Comparison of ENCODE assay signal across 14 mouse cellular contexts in genomic region chrX:106717160-106717559, GRCm38 (mm10).
DNase-seq lines count a peak whose midpoint lies in the region; ATAC-seq lines count a peak whose summit lies in the region.
"Had no signal": no experiment of that assay in that cellular context is flagged by ENCODE, and none has a peak within 500 bp of the region (broad histone marks: within the 10 kb centered on the region; RNA-seq: fewer than 3 reads in every experiment).

No protein-coding gene starts in this region.

- DNase-seq in adrenal gland, postnatal 10 days, result peak; percentile 1
- no peak for DNase-seq in adrenal gland, adult (ENCODE audit: inconsistent age in 2 of 2, low spot score in 1 of 2)
- peak; percentile 1 for DNase-seq in retina, embryonic 14.5 days (ENCODE audit: low spot score)
- DNase-seq in retina, postnatal 1 day, result no peak
- no peak for DNase-seq in cerebellum, adult 8-10 months
- DNase-seq in forebrain, embryonic 11.5 days (ENCODE audit: low spot score), result no peak
- no peak for DNase-seq in urinary bladder, postnatal 25 days (ENCODE audit: low spot score)
- DNase-seq: adrenal gland, adult 8-10 months; cerebellum, postnatal 36 days; thymus, postnatal 36 days had no signal

- H3K9ac ChIP-seq in kidney, embryonic 15.5 days, result no peak overlapping the region
- H3K9ac ChIP-seq in forebrain, embryonic 11.5 days (ENCODE audit: low read length), result no peak overlapping the region
- H3K9ac ChIP-seq: hindbrain, embryonic 15.5 days; limb, embryonic 12.5 days had no signal

- no peaks in the 10 kb centered on the region for H3K9me3 ChIP-seq in kidney, embryonic 15.5 days (replicated peaks)
- no peaks in the 10 kb centered on the region for H3K9me3 ChIP-seq in forebrain, embryonic 11.5 days (ENCODE audit: control insufficient read depth, low read length)
- H3K9me3 ChIP-seq: hindbrain, embryonic 15.5 days; limb, embryonic 12.5 days had no signal

- H3K27ac ChIP-seq in kidney, embryonic 15.5 days, result no peak overlapping the region
- H3K27ac ChIP-seq in forebrain, embryonic 11.5 days (ENCODE audit: low read depth, low read length), result no peak overlapping the region
- H3K27ac ChIP-seq: hindbrain, embryonic 15.5 days; limb, embryonic 12.5 days had no signal

- WGBS in kidney, embryonic 15.5 days, result 18% methylated on average over 2 of the region's 2 CpGs
- WGBS in forebrain, embryonic 11.5 days, result 56% methylated on average over 2 of the region's 2 CpGs

- no peak overlapping the region for H3K4me3 ChIP-seq in kidney, embryonic 15.5 days (replicated peaks)
- H3K4me3 ChIP-seq in forebrain, embryonic 11.5 days (ENCODE audit: low read depth, low read length), result no peak overlapping the region
- H3K4me3 ChIP-seq: hindbrain, embryonic 15.5 days; limb, embryonic 12.5 days had no signal

- peak; percentile 92 for ATAC-seq in kidney, embryonic 15.5 days (replicated peaks; ENCODE audit: low FRiP score)
- ATAC-seq in forebrain, embryonic 11.5 days (replicated peaks; ENCODE audit: low FRiP score), result no peak

- H3K36me3 ChIP-seq in kidney, embryonic 15.5 days, result no peaks in the 10 kb centered on the region
- H3K36me3 ChIP-seq in forebrain, embryonic 11.5 days (ENCODE audit: control insufficient read depth, insufficient read depth, low read length), result no peaks in the 10 kb centered on the region
- H3K36me3 ChIP-seq: hindbrain, embryonic 15.5 days; limb, embryonic 12.5 days had no signal

- H3K4me2 ChIP-seq in kidney, embryonic 15.5 days, result no peak overlapping the region
- H3K4me2 ChIP-seq in forebrain, embryonic 11.5 days (ENCODE audit: low read depth, low read length, severe bottlenecking), result no peak overlapping the region
- H3K4me2 ChIP-seq: hindbrain, embryonic 15.5 days; limb, embryonic 12.5 days; midbrain, embryonic 11.5 days had no signal

- no peaks in the 10 kb centered on the region for H3K4me1 ChIP-seq in kidney, embryonic 15.5 days
- H3K4me1 ChIP-seq in forebrain, embryonic 11.5 days (replicated peaks; ENCODE audit: control insufficient read depth, insufficient read depth, low read length), result no peaks in the 10 kb centered on the region
- H3K4me1 ChIP-seq: hindbrain, embryonic 15.5 days; limb, embryonic 12.5 days had no signal

- H3K27me3 ChIP-seq in kidney, embryonic 15.5 days, result no peaks in the 10 kb centered on the region
- no peaks in the 10 kb centered on the region for H3K27me3 ChIP-seq in forebrain, embryonic 11.5 days (ENCODE audit: control insufficient read depth, insufficient read depth, low read length)
- H3K27me3 ChIP-seq: hindbrain, embryonic 15.5 days; limb, embryonic 12.5 days had no signal

Comparison
In these comparisons a context has a peak if more than half of its experiments do, and no peak if none do; other contexts are left out.
1. DNase-seq: peak in adrenal gland, postnatal 10 days (single experiment) and retina, embryonic 14.5 days (single experiment); none in adrenal gland, adult (0 of 2), retina, postnatal 1 day (single experiment), cerebellum, adult 8-10 months (single experiment), forebrain, embryonic 11.5 days (single experiment) and urinary bladder, postnatal 25 days (single experiment).